Mouse (Mus musculus): Measurements from ENCODE around the gene Ndufb11. TPM values are rescaled to one million over a fixed set of nuclear protein-coding genes. Genes with fewer than 3 reads are reported as not detected.
A peak's percentile ranks its signal among the peaks of the same experiment; 100 is the strongest.

Ndufb11 gene
- 100 to 1,000 TPM; 160 to 175 TPM for total RNA-seq (2021)
- long read RNA-seq, experiment 1, transcript Ndufb11-201 (3 exons, 908 nt), result major isoform, 113 of 118 reads
- long read RNA-seq, experiment 1, partial matches to known transcripts, result 3 of 118 reads
- long read RNA-seq, experiment 1, other reads (novel, unspliced or antisense), result 2 of 118 reads
- long read RNA-seq, experiment 2, transcript Ndufb11-201 (3 exons, 908 nt), result major isoform, 110 of 118 reads
- long read RNA-seq, experiment 2, partial matches to known transcripts, result 1 of 118 reads
- long read RNA-seq, experiment 2, other reads (novel, unspliced or antisense), result 7 of 118 reads

GRCm38 (mm10) chrX:20617176-20617902 lies at the start of gene Ndufb11, which contains the start of gene Rbm10:
Ndufb11 (minus strand) TSS chrX:20617619.
Rbm10 (plus strand) TSS chrX:20617503.
- DNase-seq (ENCODE audit: low spot score in 2 of 2), result peak; percentile 82 to 90
- intact Hi-C loops (cut with DNase I), result no loop called here

GRCm38 (mm10) chrX:20663444-20663790 lies 46.0 kb upstream of the Ndufb11 start:
- intact Hi-C loops (cut with DNase I), result loop anchor here (5.0 to 10.0 kb wide), 2 partner anchors 109 to 271 kb away; partner anchors contain the start of gene Cfp

GRCm38 (mm10) chrX:20662716-20663443 lies 45.5 kb upstream of the Ndufb11 start:
- peak; percentile 85 to 93 for DNase-seq (ENCODE audit: low spot score in 2 of 2)
- intact Hi-C loops (cut with DNase I), result loop anchor here (5.0 to 10.0 kb wide), 2 partner anchors 109 to 272 kb away; partner anchors contain the start of gene Cfp

More at GRCm38 (mm10) chrX:20663444-20663790, 46.0 kb upstream of the Ndufb11 start:
- DNase-seq (ENCODE audit: low spot score in 2 of 2), result peak in 1 of 2 experiments; percentile 25

- intact Hi-C loops (cut with DNase I), result loop anchor here (5.0 to 10.0 kb wide), 2 partner anchors 110 to 272 kb away; partner anchors contain the start of gene Cfp
- DNase-seq (ENCODE audit: low spot score in 2 of 2), result peak in 1 of 2 experiments; percentile 22
Measured at GRCm38 (mm10) chrX:20662317-20662715, 44.9 kb upstream of the Ndufb11 start.

- intact Hi-C loops (cut with DNase I), result no loop called here
- no peak for DNase-seq (ENCODE audit: low spot score in 2 of 2)
Measured at GRCm38 (mm10) chrX:20658891-20659406, 41.5 kb upstream of the Ndufb11 start.

GRCm38 (mm10) chrX:20658026-20658652 lies 40.7 kb upstream of the Ndufb11 start, which contains the start of gene Uba1:
Uba1 (plus strand) TSS chrX:20658326.
- peak; percentile 79 to 81 for DNase-seq (ENCODE audit: low spot score in 2 of 2)
- intact Hi-C loops (cut with DNase I), result no loop called here

- no peak for DNase-seq (ENCODE audit: low spot score in 2 of 2)
- intact Hi-C loops (cut with DNase I), result no loop called here
Measured at GRCm38 (mm10) chrX:20657593-20657992, 40.2 kb upstream of the Ndufb11 start.

GRCm38 (mm10) chrX:20644780-20645179 lies 27.4 kb upstream of the Ndufb11 start:
- DNase-seq (ENCODE audit: low spot score in 2 of 2), result no peak

GRCm38 (mm10) chrX:20638141-20638540 lies 20.7 kb upstream of the Ndufb11 start:
- no peak for DNase-seq (ENCODE audit: low spot score in 2 of 2)
- intact Hi-C loops (cut with DNase I), result no loop called here

More at GRCm38 (mm10) chrX:20644780-20645179, 27.4 kb upstream of the Ndufb11 start:
- intact Hi-C loops (cut with DNase I), result no loop called here

GRCm38 (mm10) chrX:20617903-20618399 lies 532 bp upstream of the Ndufb11 start:
- peak; percentile 33 to 37 for DNase-seq (ENCODE audit: low spot score in 2 of 2)
- intact Hi-C loops (cut with DNase I), result no loop called here

GRCm38 (mm10) chrX:20616861-20617175 lies 601 bp downstream of the Ndufb11 start:
- intact Hi-C loops (cut with DNase I), result no loop called here
- peak in 1 of 2 experiments; percentile 38 for DNase-seq (ENCODE audit: low spot score in 2 of 2)

GRCm38 (mm10) chrX:20608500-20608899 lies 8.9 kb downstream of the Ndufb11 start:
- no peak for DNase-seq (ENCODE audit: low spot score in 2 of 2)

GRCm38 (mm10) chrX:20587968-20588367 lies 29.5 kb downstream of the Ndufb11 start:
- intact Hi-C loops (cut with DNase I), result no loop called here
- peak in 1 of 2 experiments; percentile 4 for DNase-seq (ENCODE audit: low spot score in 2 of 2)

More at GRCm38 (mm10) chrX:20608500-20608899, 8.9 kb downstream of the Ndufb11 start:
- intact Hi-C loops (cut with DNase I), result no loop called here

- intact Hi-C loops (cut with DNase I), result no loop called here
- no peak for DNase-seq (ENCODE audit: low spot score in 2 of 2)
Measured at GRCm38 (mm10) chrX:20573927-20574326, 43.5 kb downstream of the Ndufb11 start.

GRCm38 (mm10) chrX:20572683-20573082 lies 44.7 kb downstream of the Ndufb11 start:
- intact Hi-C loops (cut with DNase I), result no loop called here
- DNase-seq (ENCODE audit: low spot score in 2 of 2), result no peak

GRCm38 (mm10) chrX:20571024-20571423 lies 46.4 kb downstream of the Ndufb11 start:
- intact Hi-C loops (cut with DNase I), result no loop called here
- DNase-seq (ENCODE audit: low spot score in 2 of 2), result no peak

Data from left cerebral cortex, postnatal 14 days (tissue).